Mouse (Mus musculus) limb, embryonic 12.5 days (tissue): ENCODE measurements around the gene Nudt10. TPM values are rescaled to one million over a fixed set of nuclear protein-coding genes. Genes with fewer than 3 reads are reported as not detected.
"Not testable (repeated sequence)": the region's sequence is repeated elsewhere in the genome, so short reads cannot be mapped to it uniquely, and the experiment has no call there.

Source experiments
- ATAC-seq: fragments of 200-750 bp; cut with Nextera tagmentation; 2 replicates; pipeline ENCODE4 v1.8.0; 2017; ENCODE audit warnings: low read depth, moderate TSS enrichment; ENCODE audit not compliant: insufficient number of reproducible peaks, insufficient read depth, low FRiP score, low TSS enrichment
- H3K27ac ChIP-seq: fragments of 300-500 bp; sonication (generic); 2 replicates; pipeline ENCODE4 v1.5.1; 2016; ENCODE audit warnings: mild to moderate bottlenecking, moderate library complexity
- H3K27me3 ChIP-seq: fragments of 300-500 bp; sonication (generic); 2 replicates; pipeline ENCODE4 v1.6.1; 2016; ENCODE audit warnings: mild to moderate bottlenecking, moderate library complexity
- H3K36me3 ChIP-seq: fragments of 300-500 bp; sonication (generic); 2 replicates; pipeline ENCODE4 v1.6.1; 2016; ENCODE audit warnings: mild to moderate bottlenecking, moderate library complexity
- H3K4me1 ChIP-seq: fragments of 300-500 bp; sonication (generic); replicated peaks from 2 replicates; pipeline ENCODE4 v1.6.1; 2016
- H3K4me2 ChIP-seq: fragments of 300-500 bp; sonication (generic); 2 replicates; pipeline ENCODE4 v1.6.1; 2016; ENCODE audit warnings: mild to moderate bottlenecking, moderate library complexity
- H3K4me3 ChIP-seq: fragments of 300-500 bp; sonication (generic); replicated peaks from 2 replicates; pipeline ENCODE4 v1.5.1; 2016; ENCODE audit warnings: mild to moderate bottlenecking
- H3K9ac ChIP-seq: fragments of 300-500 bp; sonication (generic); replicated peaks from 2 replicates; pipeline ENCODE4 v1.6.1; 2016; ENCODE audit warnings: mild to moderate bottlenecking, moderate library complexity
- H3K9me3 ChIP-seq: fragments of 300-500 bp; sonication (generic); 2 replicates; pipeline ENCODE4 v1.6.1; 2016; ENCODE audit warnings: mild to moderate bottlenecking, moderate library complexity
- WGBS: fragments of 180-500 bp; shearing (Covaris S2); methylation state at CpG from one replicate; pipeline ENCODE4 v1.1.7; 2016; 5-methylcytosine and 5-hydroxymethylcytosine counted together
- polyA plus RNA-seq: library from polyadenylated mRNA; unstranded; fragments of >200 nt; fragmentation: Nextera tagmentation; extraction: Ambion mirVana; gene quantifications from 2 replicates; pipeline ENCODE4 v1.2.1, GENCODE M21; 2016

Nudt10 gene
- 9.7 and 11.1 TPM in 2 replicates for polyA plus RNA-seq

- H3K36me3 ChIP-seq, H3K9ac ChIP-seq, H3K4me1 ChIP-seq, H3K27me3 ChIP-seq, H3K9me3 ChIP-seq, H3K27ac ChIP-seq: not testable (repeated sequence)
- peak; percentile 88 for ATAC-seq
- Histone ChIP-seq H3K4me2 (peak within 1 kb of the TSS; percentile 47), H3K4me3 (peak within 1 kb of the TSS; percentile 34)
- WGBS = 5% methylated on average over 14 of the region's 116 CpGs
Measured at GRCm38 (mm10) chrX:6172823-6173640, at the start of gene Nudt10. Nudt10 (minus strand) TSS chrX:6173015.

- peak; percentile 67 for ATAC-seq
- not testable (repeated sequence) for H3K9ac ChIP-seq, H3K4me1 ChIP-seq, H3K27ac ChIP-seq, H3K36me3 ChIP-seq, H3K9me3 ChIP-seq, H3K27me3 ChIP-seq
- peak overlapping the region; percentile 47 for H3K4me2 ChIP-seq
- 17% methylated on average over 23 of the region's 64 CpGs for WGBS
- peak overlapping the region; percentile 34 for H3K4me3 ChIP-seq
Measured at GRCm38 (mm10) chrX:6172136-6172822, 536 bp downstream of the Nudt10 start.

DNA sequence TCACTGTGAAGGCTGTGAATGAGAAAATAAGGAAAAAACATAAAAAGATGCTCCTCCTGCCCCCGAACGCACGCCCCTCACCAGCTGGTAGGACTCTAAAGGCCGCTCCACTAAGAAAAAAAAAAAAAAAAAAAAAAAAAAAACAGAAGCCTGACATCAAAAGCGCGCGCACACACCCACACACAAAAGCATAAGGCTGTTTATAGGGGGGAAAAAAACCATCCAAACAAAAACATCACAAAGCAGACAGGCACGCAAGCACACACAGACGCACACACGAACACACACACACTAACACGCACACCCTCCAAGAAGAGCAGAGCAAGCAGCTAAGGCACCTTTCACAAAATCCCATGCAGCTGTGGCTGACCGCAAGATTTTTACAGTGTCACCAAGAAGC is 1.1 kb downstream of the Nudt10 start:
- H3K9ac ChIP-seq = no peak overlapping the region
- no peak for ATAC-seq
- no peaks in the 10 kb centered on the region for H3K27me3 ChIP-seq
- no peaks in the 10 kb centered on the region for H3K4me1 ChIP-seq
- H3K4me2 ChIP-seq = peak overlapping the region; percentile 47
- no peaks in the 10 kb centered on the region for H3K36me3 ChIP-seq
- 19% methylated on average over 11 of the region's 12 CpGs for whole genome bisulfite sequencing
- no peak overlapping the region for H3K27ac ChIP-seq
- H3K9me3 ChIP-seq = no peaks in the 10 kb centered on the region
- peak overlapping the region; percentile 32 for H3K4me3 ChIP-seq

Other genes with a start within 250 kb of the Nudt10 start
- gene Nudt11, start 125.6 kb downstream of the Nudt10 start, polyA plus RNA-seq = 5.8 and 7.3 TPM in 2 replicates
- gene AU022751, start 89.6 kb downstream of the Nudt10 start, polyA plus RNA-seq = not detected in 2 replicates
- 0.13 and 0.18 TPM in 2 replicates for gene Bmp15, start 147.7 kb upstream of the Nudt10 start, polyA plus RNA-seq
- 10.0 and 12.2 TPM in 2 replicates for gene Shroom4, start 226.8 kb upstream of the Nudt10 start, polyA plus RNA-seq